Mouse (Mus musculus) CD4-positive, CD25-positive, alpha-beta regulatory T cell, adult 2 months (primary cell): ENCODE measurements around the gene 4931406C07Rik.
A peak's percentile ranks its signal among the peaks of the same experiment; 100 is the strongest.
"Not testable (repeated sequence)": the region's sequence is repeated elsewhere in the genome, so short reads cannot be mapped to it uniquely, and the experiment has no call there.

Source experiments
- DNase-seq: peaks from one replicate; pipeline ENCODE4 v3.0.0-alpha.2; 2012; ENCODE audit warnings: low read depth, low spot score

The 4931406C07Rik gene

GRCm38 (mm10) chr9:15306398-15307119 is at the start of gene 4931406C07Rik:
Gene 4931406C07Rik (minus strand): TSS chr9:15306448.
- peak; percentile 21 for DNase-seq

- DNase-seq, result no peak
Observed at GRCm38 (mm10) chr9:15349925-15350324, 43.7 kb upstream of the 4931406C07Rik start.

GRCm38 (mm10) chr9:15337776-15338175 is 31.5 kb upstream of the 4931406C07Rik start:
- DNase-seq, result no peak

- DNase-seq, result no peak
Observed at GRCm38 (mm10) chr9:15318170-15318742, 12.0 kb upstream of the 4931406C07Rik start.

GRCm38 (mm10) chr9:15317223-15318169 is 11.2 kb upstream of the 4931406C07Rik start:
- DNase-seq, result no peak

DNA sequence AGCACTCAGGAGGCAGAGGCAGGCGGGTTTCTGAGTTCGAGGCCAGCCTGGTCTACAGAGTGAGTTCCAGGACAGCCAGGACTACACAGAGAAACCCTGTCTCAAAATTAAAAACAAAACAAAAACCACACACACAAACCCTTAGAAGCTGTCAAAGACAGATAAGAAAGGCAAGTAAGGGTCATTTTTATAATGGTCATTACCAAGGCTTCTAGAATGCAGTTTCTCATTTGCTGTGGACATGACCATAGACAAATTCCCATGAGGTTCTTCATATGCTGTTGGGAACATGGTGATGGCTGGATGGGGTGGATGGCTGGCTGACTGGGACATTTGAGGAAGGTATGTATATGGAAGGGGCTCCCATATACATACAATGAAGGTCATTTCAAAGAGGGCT is 10.0 kb upstream of the 4931406C07Rik start:
- not testable (repeated sequence) for DNase-seq

GRCm38 (mm10) chr9:15314619-15315018 is 8.4 kb upstream of the 4931406C07Rik start:
- DNase-seq, result no peak

- DNase-seq, result no peak
Observed at GRCm38 (mm10) chr9:15313633-15314032, 7.4 kb upstream of the 4931406C07Rik start.

- DNase-seq, result no peak
Observed at GRCm38 (mm10) chr9:15312054-15312735, 5.9 kb upstream of the 4931406C07Rik start.

- DNase-seq, result no peak
Observed at GRCm38 (mm10) chr9:15310179-15310578, 3.9 kb upstream of the 4931406C07Rik start.

GRCm38 (mm10) chr9:15309425-15309824 is 3.2 kb upstream of the 4931406C07Rik start:
- no peak for DNase-seq

DNA sequence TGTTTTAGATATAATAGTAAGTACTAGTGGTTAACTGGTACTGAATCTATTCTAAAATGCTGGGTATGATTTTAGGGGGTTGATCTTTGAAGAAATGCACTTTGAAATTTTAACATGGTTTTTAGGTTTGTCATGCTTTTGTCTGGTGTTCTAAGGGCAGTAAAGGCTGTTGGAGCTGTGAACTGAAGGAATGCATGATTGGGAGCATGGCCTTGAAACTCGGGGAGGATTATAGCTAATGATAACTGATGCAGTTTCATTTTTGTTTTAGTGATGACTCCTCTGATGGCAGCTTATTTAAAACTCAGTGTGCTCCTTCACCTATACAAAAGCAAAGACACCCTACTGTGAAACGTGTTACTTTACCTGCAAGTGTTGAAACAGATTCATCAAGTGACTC is 2.0 kb upstream of the 4931406C07Rik start:
- no peak for DNase-seq

GRCm38 (mm10) chr9:15307257-15307656 is 1.0 kb upstream of the 4931406C07Rik start:
- DNase-seq, result no peak

DNA sequence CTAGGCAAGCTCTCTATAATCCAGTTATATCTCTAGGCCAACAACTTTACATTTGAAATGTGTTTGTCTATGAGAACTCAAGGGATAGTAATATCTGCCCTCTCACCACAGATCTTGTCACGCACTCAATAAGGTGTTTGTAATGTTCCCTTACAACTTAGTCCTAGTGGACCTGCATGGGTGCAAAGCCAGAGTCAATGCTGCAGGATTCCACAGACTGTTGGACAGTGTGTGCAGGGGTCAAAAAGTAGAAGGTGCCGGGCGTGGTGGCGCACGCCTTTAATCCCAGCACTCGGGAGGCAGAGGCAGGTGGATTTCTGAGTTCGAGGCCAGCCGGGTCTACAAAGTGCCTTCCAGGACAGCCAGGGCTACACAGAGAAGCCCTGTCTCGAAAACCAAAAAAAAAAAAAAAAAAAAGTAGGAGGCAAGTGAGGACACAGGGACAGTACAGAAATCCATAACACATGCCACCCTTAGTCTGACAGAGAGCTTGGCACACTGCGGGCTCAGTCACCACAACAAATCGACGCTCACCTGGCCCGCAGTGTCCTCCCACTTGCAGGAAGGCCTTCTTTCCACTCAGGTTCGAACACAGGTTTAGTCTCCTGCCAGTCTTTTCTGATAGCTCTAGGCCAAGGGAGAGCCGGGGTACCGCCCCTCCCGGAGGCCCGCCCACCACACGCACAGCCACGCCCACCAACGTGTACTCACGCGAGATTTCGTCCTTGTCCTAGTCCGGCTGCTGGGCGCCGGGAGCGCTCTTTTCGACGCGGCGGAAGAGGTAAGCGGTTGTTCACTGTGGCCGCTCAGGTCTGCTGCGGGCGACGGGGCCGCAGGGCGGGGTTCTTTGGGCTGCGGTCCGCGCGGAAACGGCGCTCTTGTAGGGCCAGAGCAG is 498 bp downstream of the 4931406C07Rik start, which contains the start of gene Taf1d:
Gene Taf1d, plus strand, starts transcription at position 712 of the 895 bp plus-strand sequence.
- DNase-seq, result peak; percentile 97

- no peak for DNase-seq
Observed at GRCm38 (mm10) chr9:15302881-15303280, 3.4 kb downstream of the 4931406C07Rik start.

DNA sequence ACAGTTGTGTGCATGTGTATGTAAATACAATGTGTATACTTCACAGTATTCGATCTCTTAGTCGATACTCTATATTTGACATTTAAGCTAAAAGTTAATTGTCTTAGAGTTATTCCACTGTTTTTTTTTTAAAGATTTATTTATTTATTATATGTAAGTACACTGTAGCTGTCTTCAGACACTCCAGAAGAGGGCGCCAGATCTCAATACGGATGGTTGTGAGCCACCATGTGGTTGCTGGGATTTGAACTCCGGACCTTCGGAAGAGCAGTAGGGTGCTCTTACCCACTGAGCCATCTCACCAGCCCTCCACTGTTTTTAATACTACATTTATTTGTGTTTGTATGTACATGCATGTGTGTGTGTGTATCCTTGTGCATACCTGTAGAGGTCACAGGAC is 4.2 kb downstream of the 4931406C07Rik start:
- DNase-seq, result not testable (repeated sequence)

DNA sequence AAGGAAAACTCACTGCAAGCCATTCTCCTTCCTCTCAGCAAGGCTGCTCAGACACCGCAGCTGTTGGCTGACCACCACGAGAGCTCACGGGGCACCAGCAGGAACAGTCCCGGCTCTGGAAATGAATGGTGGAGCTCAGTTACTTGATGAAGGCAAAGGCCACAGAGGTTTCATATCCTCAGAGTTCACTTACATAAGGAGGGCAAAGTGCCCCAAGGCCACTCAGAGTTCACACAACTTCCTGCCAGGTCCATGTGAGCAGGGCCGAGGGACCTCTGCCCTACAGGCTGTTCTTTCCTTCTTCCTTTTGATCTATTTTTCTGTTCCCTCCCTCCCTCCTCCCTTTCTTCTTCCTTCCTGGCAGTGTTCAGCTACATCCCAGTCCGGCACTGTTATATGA is 4.8 kb downstream of the 4931406C07Rik start:
- no peak for DNase-seq

DNA sequence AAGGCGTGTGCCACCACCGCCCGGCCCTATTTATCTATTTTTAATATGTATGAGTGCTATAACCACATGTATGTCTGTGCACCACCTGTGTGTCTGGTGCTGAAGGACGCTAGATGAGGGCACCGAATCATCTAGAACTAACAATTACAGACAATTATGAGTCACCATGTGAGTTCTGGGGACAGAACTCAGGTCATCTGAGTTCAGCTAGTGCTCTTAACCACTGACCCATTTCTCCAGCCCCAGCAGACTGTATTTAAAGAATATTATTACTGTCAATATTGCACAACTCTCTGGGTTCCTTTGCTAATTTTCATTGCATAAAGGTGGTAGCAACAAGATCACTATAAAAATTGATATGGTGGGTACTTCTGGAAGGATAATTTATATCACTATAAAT is 6.2 kb downstream of the 4931406C07Rik start:
- DNase-seq, result no peak

- DNase-seq, result no peak
Observed at GRCm38 (mm10) chr9:15298451-15298850, 7.8 kb downstream of the 4931406C07Rik start.

DNA sequence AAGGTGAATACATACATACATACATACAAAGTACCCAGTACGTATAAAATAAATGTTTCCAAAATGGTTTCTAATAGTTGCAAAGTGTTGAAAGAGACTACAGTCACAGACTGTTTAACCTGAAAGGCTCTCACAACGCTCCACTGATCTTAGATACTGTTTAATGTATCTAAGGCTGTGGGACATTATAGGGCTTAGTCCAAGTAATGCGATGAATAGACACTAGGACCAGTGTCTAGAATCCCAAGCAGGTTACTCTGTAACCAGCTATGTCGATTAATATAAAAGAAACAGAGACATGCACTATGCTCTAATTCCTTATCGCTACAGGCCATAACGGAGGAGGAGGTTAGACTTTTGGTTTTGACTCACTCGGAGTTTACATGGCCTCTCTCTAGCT is 9.1 kb downstream of the 4931406C07Rik start:
- DNase-seq, result no peak
